Mouse (Mus musculus): ENCODE results near the gene Syce1.
"Not testable (repeated sequence)": the region's sequence is repeated elsewhere in the genome, so short reads cannot be mapped to it uniquely, and the experiment has no call there.

Syce1 gene

DNA sequence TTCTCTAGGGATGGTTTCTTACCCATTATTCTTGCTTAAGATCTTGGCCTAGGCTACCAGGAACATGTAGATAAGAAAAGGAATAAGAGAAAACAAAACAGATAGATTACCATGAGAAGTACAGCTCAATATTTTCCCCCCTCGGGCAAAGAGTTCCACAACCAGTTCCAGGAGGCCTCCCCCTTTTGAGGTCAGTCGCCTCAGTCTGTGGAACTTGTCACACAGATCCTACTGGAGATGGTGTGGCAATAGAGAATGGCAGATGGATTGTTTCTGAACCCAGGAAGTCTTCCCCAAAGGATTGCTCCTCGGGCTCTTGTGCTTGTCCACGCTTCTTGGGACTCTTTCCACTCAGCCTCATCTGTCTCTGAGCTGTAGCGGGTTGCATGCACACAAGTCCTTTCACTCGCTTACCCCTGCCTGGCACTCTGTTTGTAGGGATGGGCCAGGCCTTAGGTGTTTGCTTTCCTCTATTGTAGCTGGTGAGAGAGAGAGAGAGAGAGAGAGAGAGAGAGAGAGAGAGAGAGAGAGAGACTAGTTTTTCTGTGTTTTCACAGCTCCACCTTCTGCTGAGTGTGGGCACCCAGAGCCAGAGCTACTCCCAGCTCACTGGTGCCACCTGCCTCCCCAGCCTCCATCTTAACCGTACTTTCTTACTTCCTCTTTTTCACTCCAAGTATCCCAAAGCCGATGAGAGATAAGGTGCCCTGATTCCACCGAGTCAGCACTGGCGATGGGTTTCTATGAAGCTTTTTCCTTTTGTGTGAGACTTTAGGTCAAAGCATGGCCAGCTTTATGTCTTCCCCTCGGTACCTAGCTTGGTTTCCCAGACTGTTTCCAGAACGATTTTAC is 21.5 kb downstream of the Syce1 start:
- no peak for DNase-seq (ENCODE audit: low spot score)

DNA sequence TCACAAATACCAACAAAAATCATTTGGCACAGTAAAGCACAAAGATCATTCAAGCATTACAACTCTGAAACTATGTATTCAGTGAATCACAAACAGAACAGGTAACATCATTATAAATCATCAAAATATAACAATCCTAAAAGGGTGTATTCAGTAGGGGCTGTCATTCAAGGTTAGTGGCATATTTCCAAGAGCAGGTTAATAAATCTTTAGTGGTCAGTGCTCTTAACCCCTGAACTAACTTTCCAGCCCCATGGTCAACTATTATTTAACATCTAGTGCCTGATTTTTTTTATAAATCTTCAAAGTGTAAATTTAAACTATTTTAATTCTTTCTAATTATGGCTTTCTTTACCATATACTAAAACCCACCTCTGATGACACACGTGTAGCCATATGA is 22.3 kb downstream of the Syce1 start:
- not testable (repeated sequence) for DNase-seq (ENCODE audit: low spot score)

DNA sequence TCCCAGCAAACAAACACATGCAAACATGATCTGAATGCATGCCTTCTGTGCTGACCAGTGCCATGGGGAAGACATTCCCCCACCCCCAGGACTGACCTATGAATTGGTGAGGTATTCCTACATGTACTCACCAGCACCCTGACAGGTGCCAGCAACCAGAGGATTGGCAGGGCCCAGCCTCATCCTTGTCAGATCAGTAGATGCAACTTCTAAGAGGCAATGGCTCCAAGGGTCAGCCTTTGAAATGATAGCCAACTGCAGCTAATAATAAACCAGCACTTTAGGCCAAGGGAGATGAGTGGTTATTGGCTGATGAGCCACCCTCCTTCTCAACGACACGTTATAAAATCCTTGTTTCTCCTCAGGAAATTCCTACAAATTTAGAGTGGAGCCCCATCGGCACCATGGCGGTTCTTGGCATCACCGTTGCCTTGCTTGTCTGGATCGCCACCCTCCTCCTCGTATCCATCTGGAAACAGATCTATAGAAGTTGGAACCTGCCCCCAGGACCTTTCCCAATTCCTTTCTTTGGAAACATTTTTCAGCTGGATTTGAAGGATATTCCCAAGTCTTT is 24.1 kb downstream of the Syce1 start, which contains the start of gene Cyp2e1:
Gene Cyp2e1 (plus strand): TSS at position 293 of the 574 bp plus-strand sequence.
- DNase-seq (ENCODE audit: low spot score), result no peak

DNA sequence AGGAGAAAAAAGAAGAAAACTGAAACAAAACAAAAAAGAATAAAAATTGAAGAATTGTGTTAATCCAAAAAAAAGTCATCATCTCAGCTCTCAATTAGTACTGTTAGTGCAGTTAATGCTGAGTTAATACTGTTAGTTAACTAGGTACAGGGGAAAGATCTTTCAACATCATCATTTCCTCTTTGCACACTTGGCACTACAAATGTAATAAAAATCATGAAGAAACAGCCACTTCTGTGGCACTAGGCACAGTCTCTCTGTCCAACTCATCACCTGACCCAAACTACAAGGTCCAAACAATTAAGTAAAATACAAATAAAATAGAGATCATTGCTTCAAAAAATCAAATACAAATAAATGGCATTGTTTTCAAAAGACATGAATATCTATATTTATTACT is 27.0 kb downstream of the Syce1 start:
- DNase-seq (ENCODE audit: low spot score), result no peak

DNA sequence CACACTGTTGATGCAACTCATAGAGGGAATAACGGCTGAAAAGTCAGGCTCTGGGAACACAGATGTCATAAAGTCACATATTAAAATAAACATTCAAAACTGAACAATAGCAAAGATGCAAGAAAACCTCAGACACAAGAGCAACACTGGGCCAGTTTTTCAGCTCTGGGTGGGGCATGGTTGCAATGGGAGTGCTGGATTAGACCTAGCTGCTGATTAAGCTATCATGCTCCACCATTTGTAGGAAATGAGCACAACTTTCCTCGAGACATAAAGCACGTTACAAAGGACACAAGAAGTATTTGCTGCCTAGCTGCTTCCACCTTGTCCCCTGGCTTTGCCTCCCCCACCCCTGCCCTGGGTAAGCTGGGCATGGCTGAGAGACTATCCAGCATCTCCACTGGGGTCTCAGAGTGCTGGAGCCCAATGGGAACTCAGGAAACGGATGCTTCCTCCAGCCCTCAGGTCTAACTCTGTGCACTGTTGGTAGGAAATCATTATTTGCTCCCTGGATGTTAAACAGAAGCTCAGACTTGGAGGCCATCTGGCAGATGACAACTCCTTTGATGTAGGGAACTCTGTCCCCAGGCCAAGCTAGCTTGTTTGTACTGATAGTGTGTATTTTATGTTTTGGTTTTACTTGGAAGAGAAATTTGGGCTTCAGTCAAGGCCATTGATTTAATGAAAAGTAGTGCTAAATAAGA is 31.3 kb downstream of the Syce1 start:
- no peak for DNase-seq (ENCODE audit: low spot score)

DNA sequence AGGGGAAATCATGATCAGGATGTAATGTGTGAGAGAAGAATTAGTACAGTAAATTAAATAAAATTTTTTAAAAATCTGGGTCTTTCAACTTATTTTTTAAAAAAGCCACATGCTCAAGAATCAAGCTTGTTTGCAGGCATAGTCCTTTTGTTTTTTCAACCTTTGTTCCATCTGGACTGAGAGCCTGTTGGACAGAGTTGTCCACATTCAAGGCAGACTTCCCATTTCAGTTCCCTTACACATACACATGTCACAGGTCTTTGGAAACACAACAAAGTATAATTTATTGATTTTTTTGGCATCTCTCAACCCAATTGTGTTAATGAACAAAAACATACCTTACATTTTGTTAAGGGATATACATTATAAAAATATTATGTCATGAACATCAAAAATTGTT is 33.1 kb downstream of the Syce1 start:
- no peak for DNase-seq (ENCODE audit: low spot score)

DNA sequence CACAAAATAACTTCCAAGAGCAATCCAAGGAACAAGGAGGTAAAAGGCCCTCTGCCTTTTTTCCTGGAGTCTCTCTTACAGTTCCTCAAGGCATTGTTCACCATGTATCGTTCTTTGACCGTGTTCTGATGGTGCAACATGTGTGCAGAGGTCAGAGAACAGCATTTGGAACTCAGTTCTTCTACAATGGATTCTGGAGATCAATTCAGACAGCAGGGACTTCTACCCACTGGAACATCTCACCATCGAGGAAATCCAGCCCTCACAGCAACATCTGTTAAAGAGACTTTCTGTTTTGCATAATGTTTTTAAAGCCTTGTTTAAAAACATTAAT is 38.9 kb downstream of the Syce1 start:
- DNase-seq (ENCODE audit: low spot score), result no peak

DNA sequence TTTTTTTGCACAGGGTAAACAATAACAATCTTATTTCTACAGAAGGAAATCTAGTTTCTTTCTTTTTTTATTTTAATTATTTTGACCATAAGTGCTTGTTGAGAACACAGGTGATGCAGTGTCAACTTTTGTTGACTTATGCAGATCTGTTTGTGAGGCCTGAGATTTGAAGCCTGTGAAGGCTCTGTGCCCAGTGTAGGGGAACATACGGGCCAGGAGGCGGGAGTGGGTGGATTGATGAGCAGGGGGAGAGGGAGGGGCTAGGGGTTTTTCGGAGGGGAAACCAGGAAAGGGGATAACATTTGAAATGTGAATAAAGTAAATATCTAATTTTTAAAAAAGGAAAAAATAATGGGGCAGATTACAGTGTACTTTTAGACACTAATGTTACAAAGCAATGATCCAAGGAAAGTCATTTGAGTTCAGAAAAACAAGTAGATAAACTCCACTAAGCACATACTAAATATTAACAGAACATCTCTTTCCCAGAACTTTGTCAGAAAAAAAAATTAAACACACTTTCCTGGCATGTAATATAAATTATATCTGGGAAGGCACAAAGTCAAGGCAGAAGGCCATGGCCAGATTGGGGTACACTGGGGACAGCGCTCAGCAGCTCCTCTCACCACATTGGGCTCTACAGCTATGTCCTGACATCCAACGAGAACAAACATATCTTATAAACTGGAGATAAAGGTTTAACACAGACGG is 39.4 kb downstream of the Syce1 start:
- DNase-seq (ENCODE audit: low spot score), result no peak

DNA sequence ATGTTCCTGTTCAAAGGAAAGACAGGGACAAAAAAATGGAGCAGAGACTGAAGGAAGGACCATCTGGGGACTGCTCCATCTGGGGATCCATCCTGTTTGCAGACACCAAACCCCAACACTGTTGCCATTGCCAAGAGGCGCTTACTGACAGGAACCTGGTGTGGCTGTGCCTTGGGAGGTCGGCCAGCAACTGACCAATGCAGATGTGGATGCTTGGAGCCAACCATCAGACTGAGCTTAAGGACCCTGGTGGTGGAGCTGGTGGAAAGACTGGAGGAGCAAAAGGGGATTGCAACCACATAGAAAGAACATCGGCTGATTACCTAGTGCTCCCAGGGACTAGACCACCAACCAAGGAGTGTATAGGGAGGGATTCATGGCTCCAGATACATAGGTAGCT is 40.2 kb downstream of the Syce1 start:
- no peak for DNase-seq (ENCODE audit: low spot score)

DNA sequence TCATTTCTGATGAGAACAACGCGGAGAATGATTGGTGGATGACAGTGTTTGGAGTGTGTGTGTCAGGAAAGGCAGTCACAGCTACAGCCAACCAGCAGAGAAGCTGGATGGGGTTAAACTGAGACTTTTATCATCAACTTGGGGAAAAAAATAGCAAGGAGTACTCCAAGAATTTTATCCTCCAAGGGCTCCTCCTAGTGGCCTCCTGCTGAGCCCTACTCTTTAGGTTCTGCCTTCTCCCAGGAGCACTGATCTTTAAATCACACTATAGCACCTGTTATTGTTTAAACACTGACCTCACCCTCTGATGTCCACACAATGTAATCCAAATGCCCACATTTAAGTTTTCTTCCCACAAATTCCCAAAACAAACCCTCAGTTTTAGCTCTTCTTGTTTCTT is 54.5 kb downstream of the Syce1 start:
- no peak for DNase-seq (ENCODE audit: low spot score)

All from retina, embryonic 14.5 days (tissue).